Mouse (Mus musculus): ENCODE data around the gene Wdr43.

Wdr43 gene

GRCm38 (mm10) chr17:71707715-71708114 lies 92.0 kb downstream of the Wdr43 start:
- DNase-seq = no peak
